Mouse (Mus musculus): ENCODE measurements around the gene Rasa3. TPM values are rescaled to one million over a fixed set of nuclear protein-coding genes. Genes with fewer than 3 reads are reported as not detected.

Rasa3 gene
- polyA plus RNA-seq, 1 experiment from 2014 or later, result 20.9 TPM

GRCm38 (mm10) chr8:13702755-13703154, 25.4 kb upstream of the Rasa3 start:
- Histone ChIP-seq H3K9me3 (ENCODE audit: control insufficient read depth, low read length) (no peaks in the 10 kb centered on the region), H3K27me3 (ENCODE audit: control insufficient read depth, insufficient read depth, low read length) (no peaks in the 10 kb centered on the region), H3K27ac (replicated peaks in 1 of 2; ENCODE audit: control insufficient read depth in 1 of 2, insufficient read depth in 1 of 2, low read depth in 2 of 2, low read length in 2 of 2) (no peak overlapping the region), H3K36me3 (ENCODE audit: control insufficient read depth, insufficient read depth, low read length) (no peaks in the 10 kb centered on the region), H3K9ac (ENCODE audit: low read length) (no peak overlapping the region), H3K4me3 (ENCODE audit: control insufficient read depth in 1 of 2, insufficient read depth in 1 of 2, low read depth in 1 of 2, low read length in 2 of 2) (no peak overlapping the region), H3K4me2 (ENCODE audit: low read length) (no peak overlapping the region), H3K4me1 (ENCODE audit: control insufficient read depth in 2 of 2, insufficient read depth in 2 of 2, low read length in 2 of 2) (peaks cover 25 to 36% of the 10 kb centered on the region in 2 experiments)
- no peak for ATAC-seq (ENCODE audit: insufficient number of reproducible peaks, insufficient read depth, low FRiP score, low read depth)
- 74% methylated on average over 4 of the region's 4 CpGs for WGBS

- Histone ChIP-seq H3K4me2 (ENCODE audit: low read length) (no peak overlapping the region), H3K27me3 (ENCODE audit: control insufficient read depth, insufficient read depth, low read length) (no peaks in the 10 kb centered on the region), H3K9me3 (ENCODE audit: control insufficient read depth, low read length) (no peaks in the 10 kb centered on the region), H3K9ac (ENCODE audit: low read length) (no peak overlapping the region), H3K4me3 (ENCODE audit: control insufficient read depth in 1 of 2, insufficient read depth in 1 of 2, low read depth in 1 of 2, low read length in 2 of 2) (no peak overlapping the region), H3K4me1 (ENCODE audit: control insufficient read depth in 2 of 2, insufficient read depth in 2 of 2, low read length in 2 of 2) (peaks cover 27 to 36% of the 10 kb centered on the region in 2 experiments), H3K27ac (replicated peaks in 1 of 2; ENCODE audit: control insufficient read depth in 1 of 2, insufficient read depth in 1 of 2, low read depth in 2 of 2, low read length in 2 of 2) (peak overlapping the region; percentile 50 to 68), H3K36me3 (ENCODE audit: control insufficient read depth, insufficient read depth, low read length) (no peaks in the 10 kb centered on the region)
- peak; percentile 74 for ATAC-seq (ENCODE audit: insufficient number of reproducible peaks, insufficient read depth, low FRiP score, low read depth)
- WGBS, result 34% methylated on average over 5 of the region's 5 CpGs
Measured at GRCm38 (mm10) chr8:13699323-13699949, 22.0 kb upstream of the Rasa3 start.

GRCm38 (mm10) chr8:13698281-13698680, 20.9 kb upstream of the Rasa3 start:
- no peak for ATAC-seq (ENCODE audit: insufficient number of reproducible peaks, insufficient read depth, low FRiP score, low read depth)
- no peaks in the 10 kb centered on the region for H3K9me3 ChIP-seq (ENCODE audit: control insufficient read depth, low read length)
- H3K9ac ChIP-seq (ENCODE audit: low read length), result no peak overlapping the region
- H3K27ac ChIP-seq (replicated peaks in 1 of 2; ENCODE audit: control insufficient read depth in 1 of 2, insufficient read depth in 1 of 2, low read depth in 2 of 2, low read length in 2 of 2), result no peak overlapping the region
- 74% methylated on average over 3 of the region's 3 CpGs for WGBS
- H3K4me2 ChIP-seq (ENCODE audit: low read length), result no peak overlapping the region
- peaks cover 20 to 29% of the 10 kb centered on the region in 2 experiments for H3K4me1 ChIP-seq (ENCODE audit: control insufficient read depth in 2 of 2, insufficient read depth in 2 of 2, low read length in 2 of 2)
- H3K27me3 ChIP-seq (ENCODE audit: control insufficient read depth, insufficient read depth, low read length), result no peaks in the 10 kb centered on the region
- H3K4me3 ChIP-seq (ENCODE audit: control insufficient read depth in 1 of 2, insufficient read depth in 1 of 2, low read depth in 1 of 2, low read length in 2 of 2), result no peak overlapping the region
- no peaks in the 10 kb centered on the region for H3K36me3 ChIP-seq (ENCODE audit: control insufficient read depth, insufficient read depth, low read length)

GRCm38 (mm10) chr8:13697681-13698080, 20.3 kb upstream of the Rasa3 start:
- H3K27ac ChIP-seq (replicated peaks in 1 of 2; ENCODE audit: control insufficient read depth in 1 of 2, insufficient read depth in 1 of 2, low read depth in 2 of 2, low read length in 2 of 2), result no peak overlapping the region
- H3K36me3 ChIP-seq (ENCODE audit: control insufficient read depth, insufficient read depth, low read length), result no peaks in the 10 kb centered on the region
- H3K4me2 ChIP-seq (ENCODE audit: low read length), result no peak overlapping the region
- H3K27me3 ChIP-seq (ENCODE audit: control insufficient read depth, insufficient read depth, low read length), result no peaks in the 10 kb centered on the region
- H3K4me1 ChIP-seq (ENCODE audit: control insufficient read depth in 2 of 2, insufficient read depth in 2 of 2, low read length in 2 of 2), result peaks cover 20 to 26% of the 10 kb centered on the region in 2 experiments
- ATAC-seq (ENCODE audit: insufficient number of reproducible peaks, insufficient read depth, low FRiP score, low read depth), result no peak
- H3K9ac ChIP-seq (ENCODE audit: low read length), result no peak overlapping the region
- WGBS, result 56% methylated on average over 8 of the region's 8 CpGs
- H3K4me3 ChIP-seq (ENCODE audit: control insufficient read depth in 1 of 2, insufficient read depth in 1 of 2, low read depth in 1 of 2, low read length in 2 of 2), result no peak overlapping the region
- H3K9me3 ChIP-seq (ENCODE audit: control insufficient read depth, low read length), result no peaks in the 10 kb centered on the region

DNA sequence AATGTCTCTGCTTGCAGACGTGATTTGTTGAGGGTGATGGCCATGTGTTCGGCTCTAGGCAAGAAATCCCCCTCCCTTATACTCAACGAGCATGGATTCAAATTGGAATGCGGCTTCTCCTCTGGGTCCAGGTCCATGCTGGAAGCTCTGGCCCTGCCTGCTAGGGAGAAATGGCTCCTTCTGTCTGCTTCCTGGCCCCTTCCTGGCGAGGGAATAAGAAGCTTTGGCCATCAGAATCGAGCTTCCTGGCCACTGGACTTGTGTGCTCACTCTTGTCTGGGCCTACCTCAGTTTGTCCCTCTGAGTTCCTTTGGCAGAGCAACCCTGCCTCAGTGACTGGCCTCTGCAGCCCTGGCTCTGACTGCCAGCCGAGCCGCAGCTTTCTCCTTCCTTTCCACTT, 19.8 kb upstream of the Rasa3 start:
- ATAC-seq (ENCODE audit: insufficient number of reproducible peaks, insufficient read depth, low FRiP score, low read depth), result no peak
- Histone ChIP-seq H3K36me3 (ENCODE audit: control insufficient read depth, insufficient read depth, low read length) (no peaks in the 10 kb centered on the region), H3K9me3 (ENCODE audit: control insufficient read depth, low read length) (no peaks in the 10 kb centered on the region), H3K4me3 (ENCODE audit: control insufficient read depth in 1 of 2, insufficient read depth in 1 of 2, low read depth in 1 of 2, low read length in 2 of 2) (no peak overlapping the region), H3K27me3 (ENCODE audit: control insufficient read depth, insufficient read depth, low read length) (no peaks in the 10 kb centered on the region), H3K4me2 (ENCODE audit: low read length) (no peak overlapping the region), H3K4me1 (ENCODE audit: control insufficient read depth in 2 of 2, insufficient read depth in 2 of 2, low read length in 2 of 2) (peaks cover 18 to 24% of the 10 kb centered on the region in 2 experiments), H3K27ac (replicated peaks in 1 of 2; ENCODE audit: control insufficient read depth in 1 of 2, insufficient read depth in 1 of 2, low read depth in 2 of 2, low read length in 2 of 2) (no peak overlapping the region), H3K9ac (ENCODE audit: low read length) (no peak overlapping the region)
- WGBS, result 77% methylated on average over 8 of the region's 8 CpGs

- Histone ChIP-seq H3K4me1 (ENCODE audit: control insufficient read depth in 2 of 2, insufficient read depth in 2 of 2, low read length in 2 of 2) (peaks cover 16 to 24% of the 10 kb centered on the region in 2 experiments), H3K27me3 (ENCODE audit: control insufficient read depth, insufficient read depth, low read length) (no peaks in the 10 kb centered on the region), H3K27ac (replicated peaks in 1 of 2; ENCODE audit: control insufficient read depth in 1 of 2, insufficient read depth in 1 of 2, low read depth in 2 of 2, low read length in 2 of 2) (no peak overlapping the region), H3K9me3 (ENCODE audit: control insufficient read depth, low read length) (no peaks in the 10 kb centered on the region), H3K9ac (ENCODE audit: low read length) (no peak overlapping the region), H3K36me3 (ENCODE audit: control insufficient read depth, insufficient read depth, low read length) (no peaks in the 10 kb centered on the region), H3K4me3 (ENCODE audit: control insufficient read depth in 1 of 2, insufficient read depth in 1 of 2, low read depth in 1 of 2, low read length in 2 of 2) (no peak overlapping the region), H3K4me2 (ENCODE audit: low read length) (no peak overlapping the region)
- 61% methylated on average over 4 of the region's 4 CpGs for WGBS
- no peak for ATAC-seq (ENCODE audit: insufficient number of reproducible peaks, insufficient read depth, low FRiP score, low read depth)
Measured at GRCm38 (mm10) chr8:13696157-13696556, 18.8 kb upstream of the Rasa3 start.

- no peak overlapping the region for H3K9ac ChIP-seq (ENCODE audit: low read length)
- no peak overlapping the region for H3K27ac ChIP-seq (replicated peaks in 1 of 2; ENCODE audit: control insufficient read depth in 1 of 2, insufficient read depth in 1 of 2, low read depth in 2 of 2, low read length in 2 of 2)
- H3K9me3 ChIP-seq (ENCODE audit: control insufficient read depth, low read length), result no peaks in the 10 kb centered on the region
- no peaks in the 10 kb centered on the region for H3K27me3 ChIP-seq (ENCODE audit: control insufficient read depth, insufficient read depth, low read length)
- H3K4me3 ChIP-seq (ENCODE audit: control insufficient read depth in 1 of 2, insufficient read depth in 1 of 2, low read depth in 1 of 2, low read length in 2 of 2), result no peak overlapping the region
- H3K4me2 ChIP-seq (ENCODE audit: low read length), result no peak overlapping the region
- ATAC-seq (ENCODE audit: insufficient number of reproducible peaks, insufficient read depth, low FRiP score, low read depth), result no peak
- peaks cover 15 to 23% of the 10 kb centered on the region in 2 experiments for H3K4me1 ChIP-seq (ENCODE audit: control insufficient read depth in 2 of 2, insufficient read depth in 2 of 2, low read length in 2 of 2)
- no peaks in the 10 kb centered on the region for H3K36me3 ChIP-seq (ENCODE audit: control insufficient read depth, insufficient read depth, low read length)
- 84% methylated on average over 10 of the region's 10 CpGs for WGBS
Measured at GRCm38 (mm10) chr8:13695203-13695867, 17.9 kb upstream of the Rasa3 start.
